Mouse (Mus musculus) brain, embryonic 14.5 days (tissue): ENCODE data around the gene Pfdn5.

Experiments used
- CTCF ChIP-seq: fragments of 200-500 bp; IDR thresholded peaks from 2 replicates; pipeline ENCODE4 v1.5.1; 2012; ENCODE audit warnings: inconsistent platforms, mild to moderate bottlenecking, moderate library complexity, borderline replicate concordance; ENCODE audit not compliant: insufficient read depth, insufficient read length; ENCODE audit errors: extremely low read depth
- POLR2A ChIP-seq: fragments of 200-500 bp; IDR thresholded peaks from 2 replicates; pipeline ENCODE4 v1.6.1; 2012; ENCODE audit warnings: mild to moderate bottlenecking, inconsistent platforms, borderline replicate concordance; ENCODE audit not compliant: poor library complexity, insufficient read depth, insufficient read length, severe bottlenecking; ENCODE audit errors: extremely low read depth

GRCm38 (mm10) chr15:102366733-102367344 is 40.9 kb downstream of the Pfdn5 start, which contains the start of gene Sp7:
- TF ChIP-seq POLR2A, result no peak
- no peak for TF ChIP-seq CTCF
